Mouse (Mus musculus) liver, embryonic 16.5 days (tissue): Measurements from ENCODE around the gene Ppp1r13l. TPM values are rescaled to one million over a fixed set of nuclear protein-coding genes. Genes with fewer than 3 reads are reported as not detected.

ENCODE experiments used
- ATAC-seq: fragments of 200-750 bp; cut with Nextera tagmentation; 2 replicates; pipeline ENCODE4 v1.8.0; 2017; ENCODE audit warnings: low read depth, mild to moderate bottlenecking, moderate number of reproducible peaks, moderate library complexity
- H3K27ac ChIP-seq: fragments of 300-500 bp; sonication (generic); 2 replicates; pipeline ENCODE4 v1.5.1; 2014; ENCODE audit warnings: mild to moderate bottlenecking, low read length
- H3K27me3 ChIP-seq: fragments of 300-500 bp; sonication (generic); 2 replicates; pipeline ENCODE4 v1.6.1; 2014; ENCODE audit warnings: low read depth, low read length, mixed read lengths; ENCODE audit not compliant: control insufficient read depth, insufficient read depth
- H3K36me3 ChIP-seq: fragments of 300-500 bp; sonication (generic); 2 replicates; pipeline ENCODE4 v1.6.1; 2014; ENCODE audit warnings: mild to moderate bottlenecking; ENCODE audit not compliant: control insufficient read depth, insufficient read depth
- H3K4me1 ChIP-seq: fragments of 300-500 bp; sonication (generic); 2 replicates; pipeline ENCODE4 v1.6.1; 2014; ENCODE audit warnings: low read depth, low read length, mixed read lengths; ENCODE audit not compliant: control insufficient read depth
- H3K4me2 ChIP-seq: fragments of 300-500 bp; sonication (generic); 2 replicates; pipeline ENCODE4 v1.6.1; 2014; ENCODE audit warnings: low read depth, low read length, mixed read lengths
- H3K4me3 ChIP-seq: fragments of 300-500 bp; sonication (generic); 2 replicates; pipeline ENCODE4 v1.5.1; 2014; ENCODE audit warnings: low read depth, mild to moderate bottlenecking, low read length
- H3K9ac ChIP-seq: fragments of 300-500 bp; sonication (generic); 2 replicates; pipeline ENCODE4 v1.6.1; 2014; ENCODE audit warnings: low read depth, low read length
- H3K9me3 ChIP-seq: fragments of 300-500 bp; sonication (generic); replicated peaks from 2 replicates; pipeline ENCODE4 v1.6.1; 2016; ENCODE audit warnings: low read length; ENCODE audit not compliant: control insufficient read depth
- whole genome bisulfite sequencing: fragments of 180-500 bp; shearing (Covaris S2); extraction: QIAGEN DNeasy Blood & Tissue Kit; methylation state at CpG from one replicate; pipeline ENCODE4 v1.1.7; 2014; ENCODE audit not compliant: insufficient replicate concordance; 5-methylcytosine and 5-hydroxymethylcytosine counted together
- polyA plus RNA-seq: library from polyadenylated mRNA; unstranded; fragments of >200 nt; fragmentation: Nextera tagmentation; extraction: Ambion mirVana; gene quantifications from 2 replicates; pipeline ENCODE4 v1.2.1, GENCODE M21; 2015

The Ppp1r13l gene
- polyA plus RNA-seq, 1 experiment from 2014 or later: 0.85 TPM

GRCm38 (mm10) chr7:19388699-19389413, 29.3 kb downstream of the Ppp1r13l start:
- H3K9ac ChIP-seq: no peak overlapping the region
- H3K4me2 ChIP-seq: no peak overlapping the region
- no peak overlapping the region for H3K27ac ChIP-seq
- peaks cover 2% of the 10 kb centered on the region; the same call in 1 of the 2 replicates for H3K4me1 ChIP-seq
- H3K9me3 ChIP-seq: no peaks in the 10 kb centered on the region
- H3K27me3 ChIP-seq: no peaks in the 10 kb centered on the region
- no peak for ATAC-seq
- peaks cover 30% of the 10 kb centered on the region for H3K36me3 ChIP-seq
- no peak overlapping the region for H3K4me3 ChIP-seq
- WGBS: 71% methylated on average over 10 of the region's 10 CpGs

GRCm38 (mm10) chr7:19394484-19394883, 34.9 kb downstream of the Ppp1r13l start:
- H3K9ac ChIP-seq: no peak overlapping the region
- peaks cover 6% of the 10 kb centered on the region for H3K27me3 ChIP-seq
- no peak overlapping the region for H3K4me2 ChIP-seq
- H3K4me1 ChIP-seq: no peaks in the 10 kb centered on the region; the same call in 1 of the 2 replicates
- H3K27ac ChIP-seq: no peak overlapping the region
- no peaks in the 10 kb centered on the region for H3K9me3 ChIP-seq
- no peak overlapping the region for H3K4me3 ChIP-seq
- 74% methylated on average over 8 of the region's 8 CpGs for whole genome bisulfite sequencing
- ATAC-seq: no peak
- H3K36me3 ChIP-seq: peaks cover 26% of the 10 kb centered on the region

- 5% methylated on average over 26 of the region's 27 CpGs for WGBS
- H3K9me3 ChIP-seq: peaks cover 7% of the 10 kb centered on the region
- no peak overlapping the region for H3K9ac ChIP-seq
- H3K36me3 ChIP-seq: no peaks in the 10 kb centered on the region
- peak; percentile 27; the same call in 1 of the 2 replicates for ATAC-seq
- H3K4me1 ChIP-seq: peaks cover 15% of the 10 kb centered on the region
- peak overlapping the region; percentile 49 for H3K4me2 ChIP-seq
- H3K27ac ChIP-seq: no peak overlapping the region
- H3K27me3 ChIP-seq: peaks cover 43% of the 10 kb centered on the region
- peak overlapping the region; percentile 21; the same call in 1 of the 2 replicates for H3K4me3 ChIP-seq
These were observed 40.1 kb downstream of the Ppp1r13l start for GRCm38 (mm10) chr7:19399496-19400280.

- Histone ChIP-seq H3K4me2 (no peak overlapping the region), H3K9me3 (peaks cover 7% of the 10 kb centered on the region), H3K27ac (no peak overlapping the region), H3K27me3 (peaks cover 45% of the 10 kb centered on the region), H3K4me1 (peaks cover 15% of the 10 kb centered on the region), H3K4me3 (no peak overlapping the region), H3K9ac (no peak overlapping the region), H3K36me3 (no peaks in the 10 kb centered on the region)
- WGBS: 70% methylated on average over 4 of the region's 4 CpGs
- no peak for ATAC-seq
These were observed 41.4 kb downstream of the Ppp1r13l start for GRCm38 (mm10) chr7:19400946-19401345.

GRCm38 (mm10) chr7:19402535-19403112, 43.1 kb downstream of the Ppp1r13l start:
- Histone ChIP-seq H3K9ac (no peak overlapping the region), H3K27me3 (peaks cover 45% of the 10 kb centered on the region), H3K4me2 (no peak overlapping the region), H3K36me3 (no peaks in the 10 kb centered on the region), H3K4me1 (peaks cover 15% of the 10 kb centered on the region), H3K4me3 (no peak overlapping the region), H3K9me3 (peaks cover 7% of the 10 kb centered on the region), H3K27ac (no peak overlapping the region)
- WGBS: 63% methylated on average over 9 of the region's 9 CpGs
- ATAC-seq: no peak

- 0% methylated on average over 59 of the region's 62 CpGs for WGBS
- Histone ChIP-seq H3K9me3 (peaks cover 7% of the 10 kb centered on the region), H3K36me3 (no peaks in the 10 kb centered on the region), H3K9ac (peak within 1 kb of the TSS; percentile 20; the same call in 1 of the 2 replicates), H3K27me3 (peaks cover 45% of the 10 kb centered on the region), H3K27ac (no peak within 1 kb of the TSS), H3K4me2 (peak within 1 kb of the TSS; percentile 85), H3K4me1 (peaks cover 15% of the 10 kb centered on the region), H3K4me3 (peak within 1 kb of the TSS; percentile 62)
- ATAC-seq: peak; percentile 78
These were observed 44.3 kb downstream of the Ppp1r13l start, which contains the start of gene Klc3 for GRCm38 (mm10) chr7:19403731-19404296. Gene Klc3 (minus strand): TSS chr7:19404104.

GRCm38 (mm10) chr7:19404476-19404875, 44.9 kb downstream of the Ppp1r13l start, which contains the start of gene Ckm:
Gene Ckm (plus strand): TSS chr7:19404776.
- 37% methylated on average over 7 of the region's 7 CpGs for WGBS
- H3K27ac ChIP-seq: no peak within 1 kb of the TSS
- H3K4me3 ChIP-seq: peak within 1 kb of the TSS; percentile 62
- peaks cover 39% of the 10 kb centered on the region for H3K27me3 ChIP-seq
- H3K9ac ChIP-seq: peak within 1 kb of the TSS; percentile 20; the same call in 1 of the 2 replicates
- H3K4me1 ChIP-seq: peaks cover 15% of the 10 kb centered on the region
- no peaks in the 10 kb centered on the region for H3K36me3 ChIP-seq
- ATAC-seq: no peak
- peak within 1 kb of the TSS; percentile 85 for H3K4me2 ChIP-seq
- peaks cover 7% of the 10 kb centered on the region for H3K9me3 ChIP-seq

GRCm38 (mm10) chr7:19405417-19405816, 45.9 kb downstream of the Ppp1r13l start:
- Histone ChIP-seq H3K9ac (no peak overlapping the region), H3K4me1 (peaks cover 10% of the 10 kb centered on the region), H3K9me3 (peaks cover 7% of the 10 kb centered on the region), H3K27me3 (peaks cover 37% of the 10 kb centered on the region), H3K36me3 (no peaks in the 10 kb centered on the region), H3K4me2 (no peak overlapping the region), H3K4me3 (no peak overlapping the region), H3K27ac (no peak overlapping the region)
- ATAC-seq: peak; percentile 40
- 3% methylated on average over 19 of the region's 19 CpGs for WGBS
